Mouse (Mus musculus): Measurements from ENCODE around the gene Lyrm4.

- no peak for TF ChIP-seq CTCF (conservative IDR thresholded peaks at IDR 0.05; ENCODE audit: low read length)
- TF ChIP-seq NANOG (IDR thresholded peaks at IDR 0.05; ENCODE audit: borderline replicate concordance, low read length), result no peak
- no peak for TF ChIP-seq POU5F1 (IDR thresholded peaks at IDR 0.05; ENCODE audit: borderline replicate concordance, low read length)
Observed at GRCm38 (mm10) chr13:36150272-36150671, 32.9 kb upstream of the Lyrm4 start.
